Mouse (Mus musculus) lung, postnatal 25 days (tissue): ENCODE results near the gene Grik5.

ENCODE experiments used
- DNase-seq: peaks from one replicate; pipeline ENCODE4 v3.0.0; 2022; ENCODE audit warnings: low spot score

The Grik5 gene

GRCm38 (mm10) chr7:24984307-24984706 is 87.8 kb downstream of the Grik5 start:
- DNase-seq: no peak

- DNase-seq: no peak
Measured at GRCm38 (mm10) chr7:24983396-24983795, 88.8 kb downstream of the Grik5 start.

GRCm38 (mm10) chr7:24980439-24980838 is 91.7 kb downstream of the Grik5 start:
- no peak for DNase-seq

- no peak for DNase-seq
Measured at GRCm38 (mm10) chr7:24978781-24979180, 93.4 kb downstream of the Grik5 start.

GRCm38 (mm10) chr7:24974893-24975595 is 97.1 kb downstream of the Grik5 start:
- DNase-seq: peak; percentile 36

GRCm38 (mm10) chr7:24973902-24974301 is 98.2 kb downstream of the Grik5 start:
- no peak for DNase-seq

GRCm38 (mm10) chr7:24973208-24973607 is 98.9 kb downstream of the Grik5 start:
- no peak for DNase-seq

- peak; percentile 98 for DNase-seq
Measured at GRCm38 (mm10) chr7:24971972-24972893, 99.9 kb downstream of the Grik5 start, which contains the start of gene Rabac1. Gene Rabac1, minus strand, starts transcription at chr7:24972754.

- DNase-seq: peak; percentile 21
Measured at GRCm38 (mm10) chr7:24971261-24971971, 100.7 kb downstream of the Grik5 start.

- no peak for DNase-seq
Measured at GRCm38 (mm10) chr7:24970341-24970740, 101.8 kb downstream of the Grik5 start.

- no peak for DNase-seq
Measured at GRCm38 (mm10) chr7:24969805-24970204, 102.3 kb downstream of the Grik5 start.

- DNase-seq: no peak
Measured at GRCm38 (mm10) chr7:24968463-24968862, 103.7 kb downstream of the Grik5 start.

GRCm38 (mm10) chr7:24967966-24968365 is 104.2 kb downstream of the Grik5 start:
- DNase-seq: no peak

GRCm38 (mm10) chr7:24964897-24965535 is 107.1 kb downstream of the Grik5 start:
- peak; percentile 83 for DNase-seq

GRCm38 (mm10) chr7:24964288-24964687 is 107.9 kb downstream of the Grik5 start:
- no peak for DNase-seq
